Mouse (Mus musculus): Measurements from ENCODE around the gene Cacna2d2. TPM values are rescaled to one million over a fixed set of nuclear protein-coding genes. Genes with fewer than 3 reads are reported as not detected.

Gene Cacna2d2
- total and polyA plus RNA-seq, 2 experiments from 2014 or later, result 7.6 to 108 TPM

DNA sequence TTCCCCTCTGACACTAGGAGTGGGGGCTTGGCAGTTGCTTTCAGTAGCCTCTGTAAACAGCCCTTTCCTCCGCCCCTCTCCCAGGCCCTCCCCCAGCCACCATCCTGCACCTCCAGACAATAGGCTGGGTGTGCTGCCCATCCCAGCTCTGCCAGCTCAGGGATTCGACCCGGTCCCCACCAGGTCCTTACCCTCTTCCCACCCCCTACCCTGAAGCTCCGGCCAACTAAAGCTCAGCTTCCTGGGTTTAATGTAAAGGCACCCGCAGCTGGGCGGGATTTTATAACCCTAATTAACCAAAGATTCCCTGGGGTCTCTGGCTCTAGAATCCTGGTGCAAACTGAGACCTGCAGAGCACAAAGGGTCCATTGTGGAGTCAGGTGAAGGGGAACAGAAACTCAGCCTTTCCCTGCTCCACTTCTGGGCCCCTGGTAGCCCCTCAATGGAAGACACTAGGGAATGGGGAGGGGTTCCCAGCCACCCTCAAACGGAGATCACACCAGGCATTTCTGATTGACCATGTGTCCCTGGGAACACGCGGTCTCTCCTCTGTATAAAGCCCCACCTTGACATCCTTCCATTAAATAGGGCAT, 81.2 kb downstream of the Cacna2d2 start:
- no peaks in the 10 kb centered on the region for H3K9me3 ChIP-seq (ENCODE audit: low read length)
- H3K4me3 ChIP-seq (ENCODE audit: low read length), result no peak overlapping the region
- DNase-seq (ENCODE audit: low spot score) (no peak), ATAC-seq (no peak)
- H3K36me3 ChIP-seq (ENCODE audit: insufficient read depth, low read length), result no peaks in the 10 kb centered on the region
- TF ChIP-seq CTCF (IDR thresholded peaks at IDR 0.05; ENCODE audit: low read depth), result no peak
- no peak overlapping the region for H3K9ac ChIP-seq (replicated peaks; ENCODE audit: low read length)
- H3K27ac ChIP-seq, result peak overlapping the region; percentile 60; the same call in 1 of the 2 replicates
- H3K4me2 ChIP-seq (ENCODE audit: low read depth, low read length), result no peak overlapping the region
- 18% methylated on average over 9 of the region's 9 CpGs for WGBS
- H3K27me3 ChIP-seq (ENCODE audit: insufficient read depth, low read length), result no peaks in the 10 kb centered on the region
- H3K4me1 ChIP-seq (ENCODE audit: insufficient read depth, low read length), result peaks cover 28% of the 10 kb centered on the region

DNA sequence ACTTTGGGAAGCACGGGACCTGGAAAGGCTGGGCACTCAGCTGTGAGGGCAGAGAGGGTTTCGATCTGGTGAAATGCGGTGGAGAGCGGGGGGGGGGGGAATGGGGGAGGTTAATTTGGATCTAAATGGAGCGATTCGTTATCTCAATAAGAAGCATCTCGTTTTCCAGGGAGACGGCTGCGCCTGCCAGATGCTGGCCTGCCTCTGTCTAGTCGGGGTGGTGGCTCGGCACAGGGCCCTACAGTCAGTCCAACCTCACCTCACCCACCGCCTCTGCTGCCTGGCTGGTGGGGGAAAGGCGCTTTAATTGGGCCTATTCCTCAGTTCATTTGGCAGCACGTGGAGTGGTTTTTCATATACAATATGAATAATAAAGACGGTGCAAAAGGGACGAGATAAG, 81.9 kb downstream of the Cacna2d2 start:
- Histone ChIP-seq H3K27ac (no peak overlapping the region), H3K4me1 (ENCODE audit: insufficient read depth, low read length) (peaks cover 28% of the 10 kb centered on the region)

DNA sequence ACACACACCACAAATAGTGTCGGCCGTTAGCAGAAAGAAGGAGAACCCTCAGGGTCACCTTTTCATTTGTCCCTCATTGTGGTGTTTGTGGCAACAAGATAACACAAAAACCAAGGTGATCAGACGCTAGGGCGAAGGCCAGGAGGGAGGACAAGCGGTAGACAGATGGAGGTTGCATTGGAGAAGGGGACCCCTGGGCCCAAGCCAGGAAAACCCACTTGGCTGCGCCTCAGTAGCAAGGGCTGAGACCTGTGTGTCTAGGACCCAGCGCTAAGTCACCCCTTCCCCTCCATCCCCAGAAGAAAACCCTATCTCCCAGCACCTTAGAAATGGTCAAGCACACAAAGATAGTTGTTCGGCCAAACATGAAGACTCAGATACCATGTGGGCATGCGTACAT, 82.6 kb downstream of the Cacna2d2 start:
- H3K4me1 ChIP-seq (ENCODE audit: insufficient read depth, low read length), result peaks cover 28% of the 10 kb centered on the region
- H3K4me3 ChIP-seq (ENCODE audit: low read length), result no peak overlapping the region
- no peak overlapping the region for H3K4me2 ChIP-seq (ENCODE audit: low read depth, low read length)
- no peaks in the 10 kb centered on the region for H3K9me3 ChIP-seq (ENCODE audit: low read length)
- ATAC-seq (no peak), DNase-seq (ENCODE audit: low spot score) (no peak)
- 86% methylated on average over 9 of the region's 9 CpGs for WGBS
- TF ChIP-seq CTCF (IDR thresholded peaks at IDR 0.05; ENCODE audit: low read depth), result no peak
- no peaks in the 10 kb centered on the region for H3K27me3 ChIP-seq (ENCODE audit: insufficient read depth, low read length)
- no peaks in the 10 kb centered on the region for H3K36me3 ChIP-seq (ENCODE audit: insufficient read depth, low read length)
- H3K27ac ChIP-seq, result no peak overlapping the region
- no peak overlapping the region for H3K9ac ChIP-seq (replicated peaks; ENCODE audit: low read length)

More for the DNA sequence above, 81.9 kb downstream of the Cacna2d2 start:
- Histone ChIP-seq H3K36me3 (ENCODE audit: insufficient read depth, low read length) (no peaks in the 10 kb centered on the region), H3K9me3 (ENCODE audit: low read length) (no peaks in the 10 kb centered on the region), H3K4me2 (ENCODE audit: low read depth, low read length) (no peak overlapping the region), H3K27me3 (ENCODE audit: insufficient read depth, low read length) (no peaks in the 10 kb centered on the region), H3K4me3 (ENCODE audit: low read length) (no peak overlapping the region), H3K9ac (replicated peaks; ENCODE audit: low read length) (no peak overlapping the region)
- WGBS, result 19% methylated on average over 16 of the region's 16 CpGs
- ATAC-seq (no peak), DNase-seq (ENCODE audit: low spot score) (no peak)
- TF ChIP-seq CTCF (IDR thresholded peaks at IDR 0.05; ENCODE audit: low read depth), result no peak

DNA sequence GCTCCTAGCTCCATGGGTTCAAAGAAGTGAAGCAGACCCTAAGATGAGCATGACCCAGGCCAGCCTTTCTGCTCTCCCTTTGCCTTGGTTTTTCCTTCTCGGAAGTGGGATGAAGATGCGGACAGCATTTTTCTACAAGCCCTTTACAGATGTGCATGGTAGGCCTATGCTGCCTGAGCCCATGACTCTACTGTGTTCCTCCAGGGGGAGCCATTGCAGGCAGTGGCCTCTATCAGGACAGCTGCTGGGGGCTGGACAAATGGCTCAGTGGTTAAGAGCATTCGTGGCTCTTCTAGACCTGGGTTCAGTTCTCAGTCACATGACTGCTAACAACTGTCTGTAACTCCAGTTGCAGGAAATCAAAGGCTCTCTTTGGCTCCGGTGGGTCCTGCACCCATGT, 83.4 kb downstream of the Cacna2d2 start:
- TF ChIP-seq CTCF (IDR thresholded peaks at IDR 0.05; ENCODE audit: low read depth), result peak; percentile 22; the same call in 1 of the 2 replicates
- Histone ChIP-seq H3K9me3 (ENCODE audit: low read length) (no peaks in the 10 kb centered on the region), H3K27ac (no peak overlapping the region), H3K4me2 (ENCODE audit: low read depth, low read length) (no peak overlapping the region), H3K4me1 (ENCODE audit: insufficient read depth, low read length) (peaks cover 28% of the 10 kb centered on the region), H3K9ac (replicated peaks; ENCODE audit: low read length) (no peak overlapping the region), H3K27me3 (ENCODE audit: insufficient read depth, low read length) (no peaks in the 10 kb centered on the region), H3K4me3 (ENCODE audit: low read length) (no peak overlapping the region), H3K36me3 (ENCODE audit: insufficient read depth, low read length) (no peaks in the 10 kb centered on the region)
- WGBS, result 85% methylated on average over 4 of the region's 4 CpGs
- ATAC-seq (no peak), DNase-seq (ENCODE audit: low spot score) (no peak)

DNA sequence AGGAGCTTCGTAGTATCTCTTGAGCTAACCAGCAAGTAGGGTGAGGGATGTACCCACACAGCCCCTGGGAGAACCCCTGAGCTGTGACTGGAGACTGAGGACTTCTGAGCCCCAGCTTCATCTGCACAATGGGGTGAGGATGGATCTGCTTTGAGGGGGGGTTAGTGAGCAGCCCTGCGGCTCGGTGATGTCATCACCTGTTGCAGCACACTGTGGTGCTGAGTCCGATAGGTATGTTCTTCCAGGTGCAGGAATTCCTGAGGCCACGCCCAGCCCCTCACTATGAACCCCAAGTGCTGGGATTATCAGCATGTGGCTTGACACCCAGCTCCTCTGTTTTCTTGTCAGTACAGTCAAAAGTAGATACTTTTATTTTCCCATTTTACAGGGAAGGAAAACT, 84.3 kb downstream of the Cacna2d2 start:
- Histone ChIP-seq H3K36me3 (ENCODE audit: insufficient read depth, low read length) (no peaks in the 10 kb centered on the region), H3K9ac (replicated peaks; ENCODE audit: low read length) (no peak overlapping the region), H3K27me3 (ENCODE audit: insufficient read depth, low read length) (no peaks in the 10 kb centered on the region), H3K4me2 (ENCODE audit: low read depth, low read length) (no peak overlapping the region), H3K4me3 (ENCODE audit: low read length) (no peak overlapping the region), H3K9me3 (ENCODE audit: low read length) (no peaks in the 10 kb centered on the region), H3K27ac (0 out of 2 replicates have a peak overlapping the region, but pooled peaks have one; percentile 54), H3K4me1 (ENCODE audit: insufficient read depth, low read length) (peaks cover 28% of the 10 kb centered on the region)
- 93% methylated on average over 5 of the region's 5 CpGs for WGBS
- no peak for TF ChIP-seq CTCF (IDR thresholded peaks at IDR 0.05; ENCODE audit: low read depth)
- no peak for ATAC-seq
- no peak for DNase-seq (ENCODE audit: low spot score)

DNA sequence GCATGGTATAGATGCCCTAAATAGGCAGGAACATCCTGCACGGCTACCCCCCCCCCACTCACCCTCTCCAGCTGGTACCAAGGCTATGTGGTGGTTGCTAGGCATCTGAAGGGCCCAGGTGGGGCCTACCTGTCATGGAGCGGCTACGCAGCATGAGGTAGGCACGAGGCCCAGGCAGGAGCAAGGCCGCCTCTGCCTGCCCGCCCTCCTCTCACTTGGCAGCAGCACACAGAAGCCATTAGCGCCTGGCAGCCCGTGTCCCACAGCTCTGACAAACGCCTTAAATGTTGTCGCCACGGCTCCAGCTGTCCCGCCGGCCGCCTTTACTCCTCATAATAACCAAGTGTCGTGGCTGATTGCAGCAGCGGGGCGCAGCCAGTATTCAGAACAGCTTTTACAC, 84.9 kb downstream of the Cacna2d2 start:
- H3K4me2 ChIP-seq (ENCODE audit: low read depth, low read length), result no peak overlapping the region
- no peak for TF ChIP-seq CTCF (IDR thresholded peaks at IDR 0.05; ENCODE audit: low read depth)

DNA sequence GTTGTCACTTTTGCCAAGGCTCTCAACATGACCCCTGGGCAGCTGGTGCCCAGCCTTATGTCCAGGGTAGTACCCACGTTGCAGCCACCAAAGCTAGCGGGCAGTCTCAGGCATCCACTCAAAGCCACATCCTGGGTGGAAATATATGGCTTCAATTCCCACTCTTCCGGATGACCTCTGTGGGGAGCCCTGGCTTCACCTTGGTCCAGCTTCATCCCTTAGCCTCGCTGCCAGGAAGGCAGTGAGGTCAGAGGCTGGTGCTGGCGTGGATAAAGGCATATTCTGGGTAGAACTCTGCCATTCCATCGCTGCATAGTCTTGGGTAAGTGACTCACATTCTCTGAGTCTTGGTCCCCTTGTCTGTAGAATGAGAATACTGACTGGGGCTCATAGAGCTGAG, 85.4 kb downstream of the Cacna2d2 start:
- Histone ChIP-seq H3K36me3 (ENCODE audit: insufficient read depth, low read length) (no peaks in the 10 kb centered on the region), H3K27ac (peak overlapping the region; percentile 54), H3K4me3 (ENCODE audit: low read length) (no peak overlapping the region), H3K9me3 (ENCODE audit: low read length) (no peaks in the 10 kb centered on the region), H3K4me1 (ENCODE audit: insufficient read depth, low read length) (peaks cover 23% of the 10 kb centered on the region), H3K27me3 (ENCODE audit: insufficient read depth, low read length) (no peaks in the 10 kb centered on the region), H3K9ac (replicated peaks; ENCODE audit: low read length) (no peak overlapping the region), H3K4me2 (ENCODE audit: low read depth, low read length) (no peak overlapping the region)
- TF ChIP-seq CTCF (IDR thresholded peaks at IDR 0.05; ENCODE audit: low read depth), result no peak
- 53% methylated on average over 6 of the region's 6 CpGs for WGBS
- ATAC-seq, result no peak
- DNase-seq (ENCODE audit: low spot score), result no peak

More for the DNA sequence above, 84.9 kb downstream of the Cacna2d2 start:
- peak overlapping the region; percentile 54 for H3K27ac ChIP-seq
- H3K36me3 ChIP-seq (ENCODE audit: insufficient read depth, low read length), result no peaks in the 10 kb centered on the region
- DNase-seq (ENCODE audit: low spot score) (peak; percentile 89), ATAC-seq (peak; percentile 86)
- peaks cover 24% of the 10 kb centered on the region for H3K4me1 ChIP-seq (ENCODE audit: insufficient read depth, low read length)
- WGBS, result 18% methylated on average over 17 of the region's 17 CpGs
- no peaks in the 10 kb centered on the region for H3K27me3 ChIP-seq (ENCODE audit: insufficient read depth, low read length)
- H3K9ac ChIP-seq (replicated peaks; ENCODE audit: low read length), result no peak overlapping the region
- H3K4me3 ChIP-seq (ENCODE audit: low read length), result no peak overlapping the region
- H3K9me3 ChIP-seq (ENCODE audit: low read length), result no peaks in the 10 kb centered on the region
